Mouse (Mus musculus) v-Abl transformed pro-B cells (cell line): Measurements from ENCODE around the gene Ccdc136.

Experiments
- in situ Hi-C, 2 experiments: fragments of 400-800 bp; cut with MboI; formaldehyde crosslinking; loops; one replicate each; pipeline ENCODE4 v1.15.1; 2025; ENCODE audit not compliant: unreplicated experiment in 2 of 2

Gene Ccdc136

GRCm38 (mm10) chr6:29435940-29436451 lies 39.9 kb downstream of the Ccdc136 start:
- in situ Hi-C loops, result no loop called here

GRCm38 (mm10) chr6:29436461-29436934 lies 40.4 kb downstream of the Ccdc136 start:
- in situ Hi-C loops, result no loop called here

GRCm38 (mm10) chr6:29439251-29439650 lies 43.1 kb downstream of the Ccdc136 start:
- in situ Hi-C loops, result no loop called here

- in situ Hi-C loops, result no loop called here
Observed at GRCm38 (mm10) chr6:29439789-29440188, 43.7 kb downstream of the Ccdc136 start.

- in situ Hi-C loops, result loop anchor here (5.0 kb wide), 1 partner anchor 208 kb away; no protein-coding TSS in a partner anchor
Observed at GRCm38 (mm10) chr6:29444773-29445172, 48.7 kb downstream of the Ccdc136 start.

GRCm38 (mm10) chr6:29445354-29445753 lies 49.2 kb downstream of the Ccdc136 start:
- in situ Hi-C loops, result loop anchor here (5.0 kb wide), 1 partner anchor 207 kb away; no protein-coding TSS in a partner anchor

GRCm38 (mm10) chr6:29449858-29450257 lies 53.7 kb downstream of the Ccdc136 start:
- in situ Hi-C loops, result loop anchor here (5.0 kb wide), 1 partner anchor 202 kb away; no protein-coding TSS in a partner anchor

- in situ Hi-C loops, result no loop called here
Observed at GRCm38 (mm10) chr6:29450667-29451066, 54.6 kb downstream of the Ccdc136 start.

- in situ Hi-C loops, result no loop called here
Observed at GRCm38 (mm10) chr6:29461502-29461901, 65.4 kb downstream of the Ccdc136 start.

- in situ Hi-C loops, result no loop called here
Observed at GRCm38 (mm10) chr6:29463388-29463787, 67.3 kb downstream of the Ccdc136 start.

- in situ Hi-C loops, result loop anchor here in 1 of 2 experiments (5.0 kb wide), 1 partner anchor 60 kb away; the partner anchor contains the start of gene Irf5
Observed at GRCm38 (mm10) chr6:29467583-29468354, 71.7 kb downstream of the Ccdc136 start, which contains the start of gene Atp6v1f. Gene Atp6v1f (plus strand): TSS chr6:29467718.

GRCm38 (mm10) chr6:29468851-29469250 lies 72.7 kb downstream of the Ccdc136 start:
- in situ Hi-C loops, result loop anchor here in 1 of 2 experiments (5.0 kb wide), 1 partner anchor 58 kb away; the partner anchor contains the start of gene Irf5

- in situ Hi-C loops, result no loop called here
Observed at GRCm38 (mm10) chr6:29471137-29471536, 75.0 kb downstream of the Ccdc136 start, which contains the start of gene Atp6v1fnb. Gene Atp6v1fnb (plus strand): TSS chr6:29471437.

GRCm38 (mm10) chr6:29473941-29474691 lies 78.0 kb downstream of the Ccdc136 start:
- in situ Hi-C loops, result no loop called here

GRCm38 (mm10) chr6:29474736-29475135 lies 78.6 kb downstream of the Ccdc136 start:
- in situ Hi-C loops, result loop anchor here in 1 of 2 experiments (25.0 kb wide), 1 partner anchor 312 kb away; the partner anchor contains the start of gene Rbm28
